Mouse (Mus musculus) liver, adult 2 months (tissue): ENCODE data around the gene Omt2b. TPM values are rescaled to one million over a fixed set of nuclear protein-coding genes. Genes with fewer than 3 reads are reported as not detected.

ENCODE experiments used
- DNase-seq: peaks from one replicate; pipeline ENCODE4 v3.0.0-alpha.2; 2011; ENCODE audit warnings: low read depth, low spot score; ENCODE audit errors: extremely low read depth
- H3K27ac ChIP-seq: fragments of 200-500 bp; replicated peaks from 2 replicates; pipeline ENCODE4 v1.5.1; 2012; ENCODE audit warnings: low read depth, mild to moderate bottlenecking, control low read depth, inconsistent platforms, low read length; ENCODE audit not compliant: insufficient read depth
- H3K27me3 ChIP-seq: fragments of 200-500 bp; 2 replicates; pipeline ENCODE4 v1.6.1; 2012; ENCODE audit warnings: mild to moderate bottlenecking, moderate library complexity, low read length, inconsistent platforms; ENCODE audit not compliant: control insufficient read depth, insufficient read depth
- H3K36me3 ChIP-seq: fragments of 200-500 bp; 2 replicates; pipeline ENCODE4 v1.6.1; 2012; ENCODE audit warnings: low read length, inconsistent platforms; ENCODE audit not compliant: control insufficient read depth, insufficient read depth
- H3K4me1 ChIP-seq: fragments of 200-500 bp; 2 replicates; pipeline ENCODE4 v1.6.1; 2011; ENCODE audit warnings: low read length; ENCODE audit not compliant: control insufficient read depth, insufficient read depth
- H3K4me3 ChIP-seq: fragments of 200-500 bp; 2 replicates; pipeline ENCODE4 v1.5.1; 2011; ENCODE audit warnings: low read depth, mild to moderate bottlenecking, control low read depth, low read length, moderate library complexity; ENCODE audit not compliant: insufficient read depth
- H3K79me2 ChIP-seq: fragments of 200-500 bp; 2 replicates; pipeline ENCODE4 v1.6.1; 2012; ENCODE audit warnings: inconsistent platforms, mild to moderate bottlenecking, low read length, moderate library complexity; ENCODE audit not compliant: control insufficient read depth, insufficient read depth
- H3K9ac ChIP-seq: fragments of 200-500 bp; 2 replicates; pipeline ENCODE4 v1.6.1; 2012; ENCODE audit warnings: low read depth, mild to moderate bottlenecking, control low read depth, inconsistent platforms, low read length
- CTCF ChIP-seq: fragments of 200-500 bp; IDR thresholded peaks from 2 replicates; pipeline ENCODE4 v1.5.1; 2011; ENCODE audit warnings: low read depth, low read length, control low read depth
- POLR2A ChIP-seq: fragments of 200-500 bp; IDR thresholded peaks from 2 replicates; pipeline ENCODE4 v1.6.1; 2011; ENCODE audit warnings: low read length, control low read depth; ENCODE audit not compliant: insufficient read depth; ENCODE audit errors: extremely low read depth
- WGBS: fragments of 180-500 bp; shearing (Covaris S2); methylation state at CpG from one replicate; pipeline ENCODE4 v1.1.7; 2018; 5-methylcytosine and 5-hydroxymethylcytosine counted together
- polyA plus RNA-seq: library from polyadenylated mRNA; depleted of rRNA; stranded (reverse); fragments of >200 nt; gene quantifications from 2 replicates; pipeline ENCODE4 v1.2.3, GENCODE M21; 2012; rRNA removed
- total RNA-seq: library from RNA; depleted of rRNA; stranded (reverse); fragments of >200 nt; gene quantifications from 2 replicates; pipeline ENCODE4 v1.2.3, GENCODE M21; 2014; rRNA removed

Gene Omt2b
- total and polyA plus RNA-seq, 2 experiments, result not detected

DNA sequence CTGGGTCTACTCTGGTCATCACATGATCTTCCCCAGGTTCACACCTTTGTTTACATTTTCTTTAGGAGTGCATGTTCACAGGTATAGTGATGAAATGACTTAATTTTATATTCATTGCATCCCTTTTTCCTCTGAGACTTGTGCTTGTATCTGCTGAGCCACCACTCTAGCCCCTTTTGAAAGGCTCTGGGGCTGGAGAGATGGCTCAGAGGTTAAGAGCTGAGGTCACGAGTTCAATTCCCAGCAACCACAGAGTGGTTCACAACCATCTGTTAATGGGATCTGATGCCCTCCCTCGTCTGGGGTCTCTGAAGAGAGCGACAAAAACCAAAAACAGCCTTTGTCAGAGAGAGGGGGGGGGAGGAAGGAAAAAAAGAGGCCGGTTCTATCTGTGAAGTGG lies 48.1 kb downstream of the Omt2b start:
- no peaks in the 10 kb centered on the region for H3K4me1 ChIP-seq
- H3K27ac ChIP-seq, result no peak overlapping the region
- DNase-seq, result no peak
- no peak overlapping the region for H3K9ac ChIP-seq
- no peaks in the 10 kb centered on the region for H3K36me3 ChIP-seq
- TF ChIP-seq POLR2A (no peak), CTCF (no peak)
- 85% methylated on average over 4 of the region's 4 CpGs for WGBS
- no peaks in the 10 kb centered on the region for H3K27me3 ChIP-seq
- no peak overlapping the region for H3K4me3 ChIP-seq
- no peaks in the 10 kb centered on the region for H3K79me2 ChIP-seq

DNA sequence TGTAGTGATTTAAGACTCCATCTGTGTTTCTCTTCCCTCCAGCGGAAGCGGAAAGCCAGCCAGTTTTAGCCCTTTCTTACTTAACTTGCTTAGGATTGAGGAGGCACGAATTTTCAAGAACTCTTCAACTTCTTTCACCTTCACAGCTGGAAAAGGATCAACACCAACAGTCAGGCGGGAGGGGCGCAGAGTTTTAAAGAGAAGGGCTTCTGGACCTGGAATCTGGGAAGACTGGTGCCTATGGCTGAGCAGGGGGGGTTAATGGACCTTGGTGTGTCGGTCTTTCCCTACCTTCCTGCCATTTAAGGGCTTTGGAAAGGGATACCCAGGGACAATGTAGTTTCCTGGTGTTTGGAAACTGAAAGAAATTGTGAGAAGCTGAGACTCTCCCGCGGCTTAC lies 50.2 kb downstream of the Omt2b start:
- 59% methylated on average over 8 of the region's 8 CpGs for WGBS
- H3K9ac ChIP-seq, result no peak overlapping the region
- no peak overlapping the region for H3K4me3 ChIP-seq
- no peaks in the 10 kb centered on the region for H3K27me3 ChIP-seq
- H3K4me1 ChIP-seq, result no peaks in the 10 kb centered on the region
- no peaks in the 10 kb centered on the region for H3K36me3 ChIP-seq
- no peak for DNase-seq
- H3K27ac ChIP-seq, result no peak overlapping the region
- H3K79me2 ChIP-seq, result no peaks in the 10 kb centered on the region
- TF ChIP-seq CTCF (no peak), POLR2A (no peak)

DNA sequence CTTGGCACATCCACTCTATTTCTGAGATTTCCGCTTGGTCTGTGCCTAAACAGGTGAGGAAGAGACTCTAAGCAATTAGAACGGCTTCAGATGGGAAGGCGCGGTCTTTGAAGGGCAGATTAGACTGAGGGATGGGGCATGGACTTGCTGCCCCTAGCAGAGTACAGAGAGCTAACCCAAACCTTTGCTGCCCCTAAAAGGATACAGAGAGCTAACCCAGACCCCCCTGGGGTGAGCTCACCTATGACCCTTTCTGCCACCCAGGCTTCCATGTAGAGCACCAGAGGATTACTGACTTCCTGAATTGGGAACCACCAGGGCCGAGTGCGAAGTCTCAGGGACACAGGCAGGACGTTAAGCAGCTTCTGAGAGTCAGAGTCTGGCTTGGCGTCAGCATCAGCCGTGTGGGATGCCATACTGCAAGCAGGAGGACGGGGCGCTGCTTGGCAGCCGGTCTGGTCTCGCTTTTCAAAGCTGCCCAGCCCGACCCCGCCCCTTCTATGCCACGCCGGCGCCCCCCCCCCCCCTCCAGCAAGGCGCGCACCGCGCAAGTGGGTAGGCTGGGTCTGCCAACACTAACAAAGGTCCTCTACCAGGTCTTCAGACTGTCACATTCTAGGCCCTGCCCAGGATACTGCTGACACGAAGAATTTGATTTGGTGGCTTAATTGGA lies 50.9 kb downstream of the Omt2b start, which contains the start of gene Ooep:
Ooep (minus strand) TSS at position 613 of the 673 bp plus-strand sequence.
- DNase-seq, result no peak

More for the DNA sequence above, 50.9 kb downstream of the Omt2b start, which contains the start of gene Ooep:
- Histone ChIP-seq H3K79me2 (no peaks in the 10 kb centered on the region), H3K36me3 (no peaks in the 10 kb centered on the region), H3K9ac (no peak within 1 kb of the TSS), H3K4me1 (no peaks in the 10 kb centered on the region), H3K27me3 (no peaks in the 10 kb centered on the region), H3K4me3 (no peak within 1 kb of the TSS), H3K27ac (no peak within 1 kb of the TSS)
- no peak for TF ChIP-seq CTCF
- 7% methylated on average over 23 of the region's 23 CpGs for WGBS

Other genes with a start within 250 kb of the Omt2b start
- 80.5 and 99.3 TPM in 2 replicates for gene Fbxo9, start 218.5 kb upstream of the Omt2b start, total RNA-seq
- 83.4 and 107 TPM in 2 replicates for gene Fbxo9, start 218.5 kb upstream of the Omt2b start, polyA plus RNA-seq
- gene Ick, start 218.4 kb upstream of the Omt2b start, total RNA-seq, result 10.2 and 10.9 TPM in 2 replicates
- gene Ick, start 218.4 kb upstream of the Omt2b start, polyA plus RNA-seq, result 7.3 and 7.5 TPM in 2 replicates
- 137 and 139 TPM in 2 replicates for gene Gsta4, start 144.8 kb upstream of the Omt2b start, total RNA-seq
- gene Gsta4, start 144.8 kb upstream of the Omt2b start, polyA plus RNA-seq, result 45.2 and 46.5 TPM in 2 replicates
- 6.1 and 42.4 TPM in 2 replicates for gene Gsta1, start 96.9 kb upstream of the Omt2b start, total RNA-seq
- gene Gsta1, start 96.9 kb upstream of the Omt2b start, polyA plus RNA-seq, result 1.0 and 2.8 TPM in 2 replicates
- 5.1 and 42.0 TPM in 2 replicates for gene Gm3776, start 70.5 kb upstream of the Omt2b start, total RNA-seq
- 0.48 and 0.92 TPM in 2 replicates for gene Gm3776, start 70.5 kb upstream of the Omt2b start, polyA plus RNA-seq
- 0.54 TPM in 1 of 2 replicates, not detected in the other for gene Gm10639, start 37.7 kb upstream of the Omt2b start, total RNA-seq
- not detected in 2 replicates for gene Gm10639, start 37.7 kb upstream of the Omt2b start, polyA plus RNA-seq
- not detected in 2 replicates for gene Omt2a, start 12.8 kb upstream of the Omt2b start, total RNA-seq
- gene Omt2a, start 12.8 kb upstream of the Omt2b start, polyA plus RNA-seq, result not detected in 2 replicates
- gene Gsta2, start 28.2 kb downstream of the Omt2b start, total RNA-seq, result 106 and 182 TPM in 2 replicates
- 22.4 and 26.3 TPM in 2 replicates for gene Gsta2, start 28.2 kb downstream of the Omt2b start, polyA plus RNA-seq
- gene Dppa5a, start 40.6 kb downstream of the Omt2b start, total RNA-seq, result not detected in 2 replicates
- not detected in 2 replicates for gene Dppa5a, start 40.6 kb downstream of the Omt2b start, polyA plus RNA-seq
- gene Ooep, start 51.1 kb downstream of the Omt2b start, total RNA-seq, result not detected in 2 replicates
- gene Ooep, start 51.1 kb downstream of the Omt2b start, polyA plus RNA-seq, result not detected in 2 replicates
- gene Ddx43, start 68.2 kb downstream of the Omt2b start, total RNA-seq, result 0.09 TPM in 1 of 2 replicates, not detected in the other
- not detected in 2 replicates for gene Ddx43, start 68.2 kb downstream of the Omt2b start, polyA plus RNA-seq
- gene Cgas, start 115.6 kb downstream of the Omt2b start, total RNA-seq, result 0.18 and 0.34 TPM in 2 replicates
- gene Cgas, start 115.6 kb downstream of the Omt2b start, polyA plus RNA-seq, result 0.07 and 0.12 TPM in 2 replicates
- 18.7 and 18.9 TPM in 2 replicates for gene Mto1, start 120.6 kb downstream of the Omt2b start, total RNA-seq
- gene Mto1, start 120.6 kb downstream of the Omt2b start, polyA plus RNA-seq, result 16.9 and 17.3 TPM in 2 replicates
- 0.18 and 0.20 TPM in 2 replicates for gene Gm17324, start 121.2 kb downstream of the Omt2b start, total RNA-seq
- 0.20 and 0.60 TPM in 2 replicates for gene Gm17324, start 121.2 kb downstream of the Omt2b start, polyA plus RNA-seq
- gene Eef1a1, start 161.6 kb downstream of the Omt2b start, total RNA-seq, result 7,986 and 8,406 TPM in 2 replicates
- 2,468 and 2,707 TPM in 2 replicates for gene Eef1a1, start 161.6 kb downstream of the Omt2b start, polyA plus RNA-seq